Mouse (Mus musculus): Measurements from ENCODE around the gene Oog3.

The Oog3 gene

DNA sequence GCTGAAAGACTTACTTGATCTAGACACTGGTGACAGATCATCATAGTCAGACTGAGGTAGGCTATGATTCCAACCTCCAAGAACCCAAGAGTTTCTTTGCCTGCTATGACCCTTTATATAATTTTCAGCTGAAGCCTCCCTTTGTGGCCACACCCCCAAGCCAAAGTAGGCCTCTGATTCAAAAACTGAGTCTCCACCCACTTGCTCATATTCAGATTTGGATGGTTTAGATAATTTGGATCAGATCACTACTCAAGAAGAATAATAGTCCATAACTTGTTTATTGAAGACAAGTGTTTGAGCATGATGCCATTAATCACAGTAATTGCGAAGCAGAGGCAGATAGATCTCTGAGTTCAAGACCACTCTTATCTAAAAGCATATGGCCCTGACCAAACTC, at the start of gene Oog3:
Oog3 (minus strand) TSS at position 101 of the 400 bp plus-strand sequence.
- no peak for DNase-seq (ENCODE audit: low spot score)

DNA sequence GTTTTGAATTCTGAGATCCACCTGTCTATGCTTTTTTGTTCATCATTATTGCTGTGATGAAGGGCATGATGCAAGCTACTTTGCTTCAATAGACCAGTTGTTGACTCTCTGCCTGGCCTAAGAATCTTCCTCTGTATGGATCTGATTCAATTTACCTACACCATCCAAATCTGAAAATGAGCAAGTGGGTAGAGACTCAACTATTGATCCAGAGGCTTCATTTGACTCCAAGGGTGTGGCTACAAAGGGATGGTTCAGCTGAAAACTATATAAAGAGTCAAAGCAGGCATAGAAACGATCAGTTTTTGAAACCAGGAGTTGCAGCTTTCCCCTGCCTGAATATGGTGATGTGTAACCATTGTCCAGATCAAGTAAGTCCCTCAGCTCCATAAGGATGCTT, 28.0 kb upstream of the Oog3 start, which contains the start of gene Oog2:
Oog2 (plus strand) TSS at position 301 of the 400 bp plus-strand sequence.
- DNase-seq (ENCODE audit: low spot score), result no peak

Measured in ovary, postnatal 14 days (tissue).